Mouse (Mus musculus) MEL (cell line): ENCODE data around the gene Ccl7. TPM values are rescaled to one million over a fixed set of nuclear protein-coding genes. Genes with fewer than 3 reads are reported as not detected.

Experiments used
- DNase-seq: peaks from one replicate; pipeline ENCODE4 v3.0.0; 2011; ENCODE audit warnings: low read depth, low spot score
- H3K27ac ChIP-seq: 2 replicates; pipeline ENCODE4 v1.5.1; 2012; ENCODE audit warnings: low read depth, mild to moderate bottlenecking, control low read depth, low read length, moderate library complexity; ENCODE audit not compliant: control insufficient read depth
- H3K27me3 ChIP-seq, 2 experiments: fragments of 150-350 bp in 1 of 2; sonication (generic) in 1 of 2; 2 replicates each; pipeline ENCODE4 v1.6.1; 2012; ENCODE audit warnings: low read length in 2 of 2, mild to moderate bottlenecking in 2 of 2, improper control_type of control experiment in 1 of 2, moderate library complexity in 1 of 2; ENCODE audit not compliant: insufficient read depth in 2 of 2, control insufficient read depth in 1 of 2
- H3K36me3 ChIP-seq, 2 experiments: 2 replicates each; pipeline ENCODE4 v1.6.1; 2012 to 2014; ENCODE audit warnings: low read length in 2 of 2, improper control_type of control experiment in 1 of 2, inconsistent platforms in 1 of 2, mild to moderate bottlenecking in 1 of 2; ENCODE audit not compliant: insufficient read depth in 2 of 2, control insufficient read depth in 1 of 2
- H3K4me1 ChIP-seq, 2 experiments: fragments of 150-350 bp in 1 of 2; sonication (generic) in 1 of 2; 2 replicates each; pipeline ENCODE4 v1.6.1; 2012; ENCODE audit warnings: low read length in 2 of 2, improper control_type of control experiment in 1 of 2, mild to moderate bottlenecking in 1 of 2; ENCODE audit not compliant: insufficient read depth in 2 of 2, control insufficient read depth in 1 of 2
- H3K4me3 ChIP-seq, 2 experiments: fragments of 150-350 bp in 1 of 2; sonication (generic) in 1 of 2; 2 replicates each; pipeline ENCODE4 v1.5.1; 2012; ENCODE audit warnings: low read depth in 2 of 2, low read length in 2 of 2, mild to moderate bottlenecking in 2 of 2, moderate library complexity in 2 of 2, control low read depth in 1 of 2, improper control_type of control experiment in 1 of 2; ENCODE audit not compliant: control insufficient read depth in 1 of 2, insufficient read depth in 1 of 2
- H3K79me2 ChIP-seq: 2 replicates; pipeline ENCODE4 v1.6.1; 2012; ENCODE audit warnings: mild to moderate bottlenecking, low read length, moderate library complexity; ENCODE audit not compliant: control insufficient read depth, poor library complexity, insufficient read depth
- H3K9ac ChIP-seq: 2 replicates; pipeline ENCODE4 v1.6.1; 2012; ENCODE audit warnings: low read depth, mild to moderate bottlenecking, control low read depth, low read length, moderate library complexity; ENCODE audit not compliant: control insufficient read depth, poor library complexity, severe bottlenecking
- H3K9me3 ChIP-seq: fragments of 150-350 bp; sonication (generic); replicated peaks from 2 replicates; pipeline ENCODE4 v1.6.1; 2012; ENCODE audit warnings: mild to moderate bottlenecking, low read length, improper control_type of control experiment, moderate library complexity; ENCODE audit not compliant: insufficient read depth
- CTCF ChIP-seq, 3 experiments: IDR thresholded peaks in 2 of 3; conservative IDR thresholded peaks in 1 of 3; 2 replicates each; pipeline ENCODE4 v1.5.1; 2011 to 2012; ENCODE audit warnings: low read length in 3 of 3, low read depth in 2 of 3, mild to moderate bottlenecking in 2 of 3, improper control_type of control experiment in 1 of 3, inconsistent platforms in 1 of 3, mixed read lengths in 1 of 3, moderate library complexity in 1 of 3; ENCODE audit not compliant: control insufficient read depth in 1 of 3, insufficient read depth in 1 of 3, poor library complexity in 1 of 3, severe bottlenecking in 1 of 3
- ELF1 ChIP-seq: IDR thresholded peaks from 2 replicates; pipeline ENCODE4 v1.6.1; 2014; ENCODE audit warnings: low read depth, mild to moderate bottlenecking, inconsistent platforms, low read length, improper control_type of control experiment, moderate library complexity
- ETS1 ChIP-seq: IDR thresholded peaks from 2 replicates; pipeline ENCODE4 v1.6.1; 2012; ENCODE audit warnings: low read depth, mild to moderate bottlenecking, inconsistent platforms, low read length, improper control_type of control experiment, moderate library complexity
- GABPA ChIP-seq: IDR thresholded peaks from 2 replicates; pipeline ENCODE4 v1.6.1; 2012; ENCODE audit warnings: low read depth, mild to moderate bottlenecking, inconsistent platforms, low read length, improper control_type of control experiment, moderate library complexity
- GATA1 ChIP-seq: IDR thresholded peaks from 2 replicates; pipeline ENCODE4 v1.6.1; 2011; ENCODE audit warnings: low read depth, low read length, improper control_type of control experiment
- MAFK ChIP-seq: IDR thresholded peaks from 2 replicates; pipeline ENCODE4 v1.6.1; 2011; ENCODE audit warnings: low read depth, mild to moderate bottlenecking, low read length, improper control_type of control experiment, borderline replicate concordance
- MAZ ChIP-seq: IDR thresholded peaks from 2 replicates; pipeline ENCODE4 v1.6.1; 2012; ENCODE audit warnings: low read depth, mild to moderate bottlenecking, inconsistent platforms, low read length, improper control_type of control experiment
- MEF2A ChIP-seq: IDR thresholded peaks from 2 replicates; pipeline ENCODE4 v1.6.1; 2014; ENCODE audit warnings: low read depth, mild to moderate bottlenecking, inconsistent platforms, low read length, improper control_type of control experiment; ENCODE audit not compliant: poor library complexity, insufficient replicate concordance, severe bottlenecking; ENCODE audit errors: extremely low read depth
- TAL1 ChIP-seq: IDR thresholded peaks from 2 replicates; pipeline ENCODE4 v1.6.1; 2012; ENCODE audit warnings: mild to moderate bottlenecking, inconsistent platforms, low read length, moderate library complexity, mixed read lengths
- TCF12 ChIP-seq: IDR thresholded peaks from 2 replicates; pipeline ENCODE4 v1.6.1; 2014; ENCODE audit warnings: low read depth, mild to moderate bottlenecking, inconsistent platforms, low read length, improper control_type of control experiment, moderate library complexity
- UBTF ChIP-seq: IDR thresholded peaks from 2 replicates; pipeline ENCODE4 v1.6.1; 2012; ENCODE audit warnings: low read depth, mild to moderate bottlenecking, inconsistent platforms, low read length, improper control_type of control experiment, moderate library complexity, borderline replicate concordance; ENCODE audit not compliant: insufficient read depth
- USF1 ChIP-seq: IDR thresholded peaks from 2 replicates; pipeline ENCODE4 v1.6.1; 2014; ENCODE audit warnings: low read depth, mild to moderate bottlenecking, inconsistent platforms, low read length, improper control_type of control experiment, moderate library complexity
- ZKSCAN1 ChIP-seq: IDR thresholded peaks from 2 replicates; pipeline ENCODE4 v1.6.1; 2012; ENCODE audit warnings: low read depth, mild to moderate bottlenecking, inconsistent platforms, low read length, improper control_type of control experiment, moderate library complexity
- ZMIZ1 ChIP-seq: IDR thresholded peaks from 2 replicates; pipeline ENCODE4 v1.6.1; 2012; ENCODE audit warnings: low read depth, mild to moderate bottlenecking, inconsistent platforms, low read length, improper control_type of control experiment, moderate library complexity
- polyA plus RNA-seq, 2 experiments: library from polyadenylated mRNA; stranded (reverse) in 1 of 2; unstranded in 1 of 2; fragments of >175 nt in 1 of 2; fragments of >200 nt in 1 of 2; gene quantifications; 2 replicates each; pipeline versions ENCODE4 v1.2.1 to v1.2.4; 2012; ENCODE audit warnings: low replicate concordance in 2 of 2, low read depth in 1 of 2; ENCODE audit not compliant: insufficient read length in 2 of 2, insufficient read depth in 1 of 2, missing spikeins in 1 of 2
- total RNA-seq: library from RNA; depleted of rRNA; stranded (reverse); fragments of 300-350 nt; gene quantifications from 2 replicates; pipeline ENCODE4 v1.2.3, GENCODE M21; 2012

The Ccl7 gene
- total and polyA plus RNA-seq, 3 experiments, result not detected

GRCm38 (mm10) chr11:82035857-82036256 is 9.7 kb upstream of the Ccl7 start:
- DNase-seq, result no peak
- H3K4me3 ChIP-seq, result no peak overlapping the region

GRCm38 (mm10) chr11:82038535-82038934 is 7.0 kb upstream of the Ccl7 start, which contains the start of gene Gm17268:
Gene Gm17268, minus strand, starts transcription at chr11:82038562.
- no peak within 1 kb of the TSS for H3K9ac ChIP-seq
- H3K36me3 ChIP-seq, result peaks cover 0 to 8% of the 10 kb centered on the region in 2 experiments; a peak in 2 of 4 replicates
- H3K4me1 ChIP-seq, result peaks cover 2 to 6% of the 10 kb centered on the region in 2 experiments; a peak in 3 of 4 replicates
- no peak within 1 kb of the TSS for H3K27ac ChIP-seq
- H3K79me2 ChIP-seq, result no peaks in the 10 kb centered on the region
- TF ChIP-seq TCF12 (no peak), CTCF (IDR thresholded peaks at IDR 0.05 in 2 of 3, conservative IDR thresholded peaks at IDR 0.05 in 1 of 3; ENCODE audit: control insufficient read depth in 1 of 3, insufficient read depth in 1 of 3, low read depth in 2 of 3, low read length in 3 of 3, poor library complexity in 1 of 3, severe bottlenecking in 1 of 3) (no peak), UBTF (no peak), GATA1 (no peak), MAZ (no peak)
- no peak within 1 kb of the TSS for H3K4me3 ChIP-seq
- no peaks in the 10 kb centered on the region for H3K27me3 ChIP-seq
- DNase-seq, result no peak
- H3K9me3 ChIP-seq, result no peaks in the 10 kb centered on the region

More at GRCm38 (mm10) chr11:82035857-82036256, 9.7 kb upstream of the Ccl7 start:
- Histone ChIP-seq H3K36me3 (0 out of 4 replicates have a peak, but pooled peaks cover 0 to under 1% of the 10 kb centered on the region in 2 experiments), H3K79me2 (no peaks in the 10 kb centered on the region), H3K4me1 (0 out of 4 replicates have a peak, but pooled peaks cover 0 to under 1% of the 10 kb centered on the region in 2 experiments), H3K27ac (no peak overlapping the region), H3K9ac (no peak overlapping the region), H3K27me3 (no peaks in the 10 kb centered on the region), H3K9me3 (no peaks in the 10 kb centered on the region)
- TF ChIP-seq ETS1 (no peak), USF1 (no peak), UBTF (no peak), MAZ (no peak), ZMIZ1 (no peak), TCF12 (no peak)

DNA sequence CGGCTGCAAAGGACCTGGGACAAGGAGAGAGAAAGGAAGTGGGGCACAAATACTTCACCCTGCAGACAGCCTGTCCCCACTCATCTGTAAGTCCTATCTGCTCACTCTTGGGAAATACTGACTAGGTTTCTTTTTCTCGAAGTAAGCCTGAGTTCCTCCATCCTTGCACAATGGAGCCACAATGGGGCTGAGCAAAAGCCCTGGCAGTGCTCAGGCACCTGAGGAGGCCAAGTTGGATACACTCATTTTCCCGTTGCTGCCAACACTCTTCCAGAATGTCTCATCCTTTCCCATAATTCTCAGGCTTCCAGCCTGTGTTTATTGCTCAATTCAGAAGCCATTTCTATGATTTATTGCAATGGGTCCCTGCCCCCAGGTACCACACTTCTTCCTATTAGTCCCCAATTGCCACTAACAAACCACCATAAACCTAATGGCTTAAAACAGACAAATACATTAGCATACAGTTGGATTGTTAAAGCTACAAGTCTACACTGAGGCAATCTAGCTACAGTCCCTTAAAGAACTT is 6.3 kb upstream of the Ccl7 start:
- TF ChIP-seq MAFK (no peak), TAL1 (no peak), MEF2A (no peak), ELF1 (no peak), ZKSCAN1 (no peak), GABPA (no peak)
- Histone ChIP-seq H3K4me1 (peaks cover 2 to 6% of the 10 kb centered on the region in 2 experiments; a peak in 3 of 4 replicates), H3K27me3 (no peaks in the 10 kb centered on the region), H3K27ac (no peak overlapping the region), H3K79me2 (no peaks in the 10 kb centered on the region), H3K36me3 (peaks cover 0 to 8% of the 10 kb centered on the region in 2 experiments; a peak in 2 of 4 replicates), H3K9me3 (no peaks in the 10 kb centered on the region), H3K4me3 (no peak overlapping the region), H3K9ac (no peak overlapping the region)
- DNase-seq, result no peak
